Mouse (Mus musculus) kidney, postnatal 10 days (tissue): ENCODE measurements around the gene Lsm5.

Experiments
- DNase-seq: peaks from one replicate; pipeline ENCODE4 v3.0.0; 2021; ENCODE audit warnings: mixed read lengths

Lsm5 gene

DNA sequence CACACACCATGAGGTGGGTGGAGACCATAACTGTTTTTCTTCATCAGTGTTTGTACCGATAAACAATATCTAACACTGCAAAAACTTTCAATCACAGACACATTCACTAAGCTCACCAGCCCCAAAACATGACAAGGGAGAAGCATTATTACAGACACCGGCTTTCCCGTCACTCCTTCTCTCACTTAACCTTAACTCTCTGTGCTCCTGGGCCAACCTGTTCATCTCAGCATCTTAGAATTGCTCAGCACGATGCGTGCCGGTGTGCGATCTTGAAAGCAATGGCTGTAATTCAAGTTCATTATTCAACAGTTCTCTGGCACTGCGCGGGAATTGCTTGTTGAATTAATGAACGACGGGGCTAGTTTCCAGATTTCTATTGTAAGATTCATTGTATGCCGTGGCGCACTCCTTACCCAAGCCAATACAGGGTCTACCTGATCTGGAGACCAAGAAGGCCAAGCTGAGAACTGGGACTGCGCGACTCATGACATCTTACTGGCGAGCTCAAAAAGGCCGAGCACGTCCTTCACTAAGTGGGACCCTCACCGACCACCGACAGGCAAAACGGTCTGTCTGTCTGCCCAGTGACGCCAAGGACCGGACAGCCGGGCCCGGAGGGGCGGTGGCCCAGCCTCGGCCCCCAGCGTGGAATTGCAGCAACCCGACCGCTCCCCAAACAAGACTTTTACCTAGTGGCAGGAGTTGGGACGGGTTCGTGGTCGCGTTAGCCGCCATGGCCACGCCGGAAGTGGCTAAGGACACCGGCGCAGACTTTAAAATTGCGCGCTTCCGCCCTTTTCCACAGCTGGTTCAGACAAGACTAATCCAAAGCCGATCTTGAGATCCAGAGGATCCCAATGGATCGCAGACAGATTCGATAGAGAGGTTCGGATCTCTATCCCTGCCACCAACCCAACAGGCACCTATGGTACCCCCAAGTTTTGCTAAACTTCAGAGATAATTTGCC lies at the start of gene Lsm5:
Gene Lsm5, minus strand, starts transcription at position 780 of the 970 bp plus-strand sequence.
- peak; percentile 89 for DNase-seq

DNA sequence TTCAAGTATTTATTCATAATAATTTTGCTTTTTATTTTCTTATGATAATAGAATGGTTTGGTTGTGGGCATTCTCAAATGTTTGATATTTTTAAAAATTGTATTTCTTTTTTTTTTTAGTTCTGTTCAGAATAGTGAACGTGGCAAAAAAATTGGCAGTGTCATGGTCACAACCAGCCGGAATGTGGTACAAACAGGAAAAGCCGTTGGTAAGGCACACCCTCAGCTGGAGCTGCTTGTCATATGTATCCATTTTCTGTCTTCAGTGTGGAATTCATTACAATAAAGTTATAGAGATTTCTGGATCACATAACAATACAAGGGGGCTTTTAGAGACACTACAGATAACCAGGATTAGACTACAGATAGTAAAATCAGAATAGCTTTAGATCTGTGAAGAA lies 49.2 kb upstream of the Lsm5 start:
- no peak for DNase-seq

DNA sequence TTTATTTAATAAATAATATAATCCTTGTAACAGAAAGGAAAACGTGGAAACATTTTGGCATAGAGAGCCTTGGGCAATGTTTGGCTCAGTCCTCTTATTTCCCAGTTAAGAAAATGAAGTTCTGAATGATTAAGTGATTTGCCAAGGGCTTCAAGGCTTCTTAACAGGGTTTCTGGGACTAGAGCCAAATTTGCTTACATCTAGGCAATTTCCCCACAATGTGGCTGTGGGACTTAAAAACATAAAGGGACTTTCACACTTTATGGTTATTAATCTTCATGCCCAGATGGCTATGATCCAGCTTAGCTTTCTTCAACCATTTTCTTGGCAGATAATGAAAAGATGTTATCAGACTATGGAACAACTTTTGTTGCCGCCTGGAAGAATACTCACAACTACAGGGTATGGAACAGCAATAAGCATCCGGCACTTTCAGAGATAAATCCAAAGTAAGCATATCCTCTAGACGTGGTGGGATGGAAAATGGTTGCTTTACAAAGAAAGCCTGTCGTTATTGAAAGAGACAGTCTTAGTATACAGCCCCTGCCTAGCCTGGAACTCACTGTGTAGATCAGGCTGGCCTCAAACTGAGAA lies 41.5 kb upstream of the Lsm5 start:
- no peak for DNase-seq

DNA sequence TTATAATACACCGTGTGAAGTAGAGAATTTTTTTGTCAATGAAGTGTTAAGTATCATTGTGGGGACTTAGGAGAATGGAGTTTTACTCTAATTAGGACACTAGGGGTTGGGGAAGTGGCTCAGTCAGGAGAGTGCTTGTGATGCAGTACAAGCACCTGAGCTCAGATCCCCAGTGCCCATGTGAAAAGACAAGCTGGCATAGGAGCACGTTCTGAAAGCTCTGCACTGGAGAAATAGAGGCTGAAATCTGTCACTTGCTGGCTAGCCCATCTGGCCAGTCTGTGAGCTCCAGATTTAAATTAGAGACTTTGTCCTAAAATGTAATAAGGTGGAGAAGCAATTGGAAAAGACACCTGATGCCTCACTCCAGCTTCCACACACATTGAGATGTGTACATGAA lies 28.0 kb upstream of the Lsm5 start:
- DNase-seq, result no peak

DNA sequence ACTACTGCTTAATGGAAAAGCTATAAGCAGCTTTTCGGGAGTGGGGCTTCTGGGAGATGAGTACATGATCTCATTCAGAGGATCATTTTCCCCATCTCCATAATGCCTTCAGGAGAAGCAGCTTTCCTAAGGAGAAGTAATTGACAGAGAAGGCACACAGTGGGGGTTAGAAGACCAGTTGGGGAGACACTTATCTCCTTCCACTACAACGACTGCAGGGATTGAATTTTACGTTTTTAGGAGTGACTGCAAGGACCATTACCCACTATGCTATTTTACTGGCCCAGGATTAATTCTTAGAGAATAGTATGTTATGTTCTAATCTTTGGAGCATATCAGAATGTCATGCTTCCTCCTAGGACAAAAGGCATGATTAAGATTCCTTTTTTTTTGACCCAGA lies 16.4 kb upstream of the Lsm5 start:
- no peak for DNase-seq

DNA sequence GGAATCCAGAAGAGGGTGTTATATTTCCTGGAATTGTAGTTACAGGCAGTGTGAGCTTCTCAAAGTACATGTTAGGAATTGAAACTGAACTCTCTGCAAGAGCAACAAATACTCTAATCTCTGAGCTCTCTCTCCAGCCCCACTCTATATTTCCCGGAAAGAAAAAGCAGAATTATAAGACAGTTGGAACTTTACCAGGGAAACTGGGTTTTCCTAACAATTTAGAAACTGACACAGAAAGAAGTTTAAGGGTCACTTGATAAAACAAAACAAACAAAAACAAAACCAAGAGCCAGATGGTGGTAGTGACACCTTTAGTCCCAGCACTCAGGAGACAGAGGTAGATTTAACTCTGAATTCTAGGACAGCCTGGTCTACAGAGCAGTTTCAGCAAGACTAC lies 14.6 kb upstream of the Lsm5 start:
- no peak for DNase-seq

DNA sequence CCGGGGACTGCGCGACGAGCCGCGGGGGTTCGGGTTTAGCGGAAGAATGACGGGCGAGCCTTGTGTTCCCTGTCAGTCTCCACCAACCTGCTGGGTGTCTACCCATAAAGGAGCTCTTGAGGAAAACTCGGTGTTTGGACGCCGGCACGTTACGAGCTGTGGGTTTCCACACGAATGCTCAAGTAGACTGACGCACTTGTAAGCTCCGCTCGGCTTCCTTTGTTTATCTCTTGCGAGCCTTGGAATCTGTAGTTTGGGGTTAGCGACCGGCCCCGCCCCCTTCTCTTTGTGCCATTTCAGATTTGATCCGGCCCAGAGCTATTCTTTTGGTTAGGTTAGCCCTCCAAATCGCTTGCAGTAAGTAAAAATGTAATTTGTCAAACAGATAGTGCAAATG lies 10.8 kb upstream of the Lsm5 start:
- DNase-seq, result peak; percentile 63

DNA sequence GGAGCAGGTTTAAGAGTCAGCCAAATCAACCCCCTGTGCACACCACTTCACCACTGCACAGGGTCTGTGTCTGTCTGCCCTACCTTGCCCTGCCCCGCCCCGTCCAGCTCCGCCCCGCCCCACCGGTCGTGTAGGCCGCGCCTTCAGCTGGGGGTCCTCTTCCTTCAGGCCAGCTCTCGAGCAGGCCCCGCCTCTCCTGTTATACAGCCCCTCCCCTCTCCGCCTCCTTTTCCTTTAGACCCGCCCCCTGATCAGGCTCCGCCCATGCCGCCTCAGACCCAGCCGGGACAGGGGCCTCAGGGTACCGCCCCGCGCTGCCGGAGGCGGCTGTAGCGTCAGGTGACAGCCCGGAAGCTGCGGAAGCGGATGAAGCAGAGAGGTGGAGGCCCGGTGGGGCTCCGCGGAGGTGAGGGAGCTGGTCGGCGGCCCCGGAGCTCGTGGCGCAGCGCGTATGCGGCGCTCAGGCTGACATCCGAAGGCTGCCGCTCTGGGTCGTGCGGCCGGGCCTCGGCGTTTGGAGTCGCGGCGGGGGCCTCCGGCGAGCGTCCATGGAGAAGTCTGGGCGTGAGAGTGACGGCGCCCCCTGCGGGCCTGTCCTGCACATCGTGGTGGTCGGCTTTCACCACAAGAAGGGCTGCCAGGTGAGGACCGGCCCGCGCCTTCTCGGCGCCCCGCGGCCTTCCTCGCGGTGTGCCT lies 10.2 kb upstream of the Lsm5 start, which contains the start of gene Avl9:
Gene Avl9, plus strand, starts transcription at position 326 of the 696 bp plus-strand sequence.
- peak; percentile 99 for DNase-seq

DNA sequence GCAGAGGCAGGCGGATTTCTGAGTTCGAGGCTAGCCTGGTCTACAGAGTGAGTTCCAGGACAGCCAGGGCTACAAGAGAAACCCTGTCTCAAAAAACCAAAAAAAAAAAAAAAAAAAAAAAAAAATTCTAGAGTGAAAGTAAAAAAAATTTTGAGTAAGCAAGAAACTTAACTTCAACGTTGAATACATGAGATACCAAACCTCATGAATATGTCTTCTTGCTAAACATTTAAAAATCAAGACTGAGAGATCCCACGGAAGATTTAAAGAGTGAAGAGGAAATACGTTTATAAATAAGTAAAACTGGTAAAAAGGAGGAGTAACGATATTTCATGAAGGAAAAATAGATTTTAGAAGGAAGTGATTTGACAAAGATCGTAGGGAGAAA lies 9.7 kb upstream of the Lsm5 start:
- DNase-seq, result no peak

DNA sequence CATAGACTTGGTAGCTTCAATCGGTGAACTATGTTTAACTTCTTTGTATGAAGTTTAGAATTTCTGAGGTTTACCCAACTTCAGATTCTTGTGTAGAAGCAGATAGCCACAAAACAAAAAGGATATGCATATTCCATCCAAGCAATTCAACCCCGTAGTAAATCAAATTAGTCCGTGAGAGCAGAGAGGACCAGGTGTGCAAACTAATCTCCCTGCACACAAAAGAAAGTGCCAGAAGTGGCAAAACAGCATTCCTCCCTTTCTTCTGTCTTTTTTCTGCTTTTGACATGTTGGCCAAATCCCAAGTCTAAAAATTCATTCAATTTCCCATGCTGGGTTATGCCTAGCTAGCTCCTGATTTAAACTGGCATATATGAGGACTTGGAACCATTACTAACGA lies 12.1 kb downstream of the Lsm5 start:
- no peak for DNase-seq

DNA sequence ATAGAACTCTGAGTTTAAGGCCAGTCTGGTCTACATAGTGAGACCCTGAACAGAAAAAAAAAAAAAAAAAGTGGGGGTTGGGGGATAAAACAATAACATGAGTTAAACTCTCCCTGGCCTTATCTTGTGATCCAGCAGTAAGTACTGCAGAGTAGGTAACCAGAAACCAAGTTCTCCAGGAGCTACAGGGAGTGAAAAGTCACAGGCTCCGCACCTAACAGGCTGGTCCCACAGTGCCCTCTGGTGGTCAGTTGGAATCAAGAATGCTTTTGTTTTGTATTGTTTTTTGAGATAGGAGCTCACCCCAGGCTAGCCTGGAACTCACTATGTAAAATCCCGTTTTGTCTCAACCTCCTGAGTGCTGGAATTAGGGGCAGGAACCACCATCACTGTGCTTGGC lies 13.3 kb downstream of the Lsm5 start:
- peak; percentile 87 for DNase-seq

DNA sequence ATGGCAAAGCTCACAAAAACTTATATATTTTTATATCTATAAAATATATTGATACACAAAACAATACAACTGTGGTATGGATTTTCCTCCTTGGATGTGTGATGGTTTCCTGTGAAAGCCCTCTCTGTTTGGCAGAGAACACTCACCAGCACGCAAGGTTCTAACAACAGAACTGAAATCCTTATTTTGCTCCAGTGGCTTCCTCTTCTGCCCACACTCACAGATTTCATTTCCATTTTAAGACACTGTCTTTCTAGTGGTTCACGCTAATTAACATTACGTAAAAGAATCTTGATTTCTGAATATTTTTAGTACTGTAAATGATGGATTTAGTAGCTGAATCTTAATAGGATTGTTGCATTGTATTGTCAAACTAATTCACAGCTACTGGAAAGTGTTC lies 16.3 kb downstream of the Lsm5 start:
- DNase-seq, result no peak

DNA sequence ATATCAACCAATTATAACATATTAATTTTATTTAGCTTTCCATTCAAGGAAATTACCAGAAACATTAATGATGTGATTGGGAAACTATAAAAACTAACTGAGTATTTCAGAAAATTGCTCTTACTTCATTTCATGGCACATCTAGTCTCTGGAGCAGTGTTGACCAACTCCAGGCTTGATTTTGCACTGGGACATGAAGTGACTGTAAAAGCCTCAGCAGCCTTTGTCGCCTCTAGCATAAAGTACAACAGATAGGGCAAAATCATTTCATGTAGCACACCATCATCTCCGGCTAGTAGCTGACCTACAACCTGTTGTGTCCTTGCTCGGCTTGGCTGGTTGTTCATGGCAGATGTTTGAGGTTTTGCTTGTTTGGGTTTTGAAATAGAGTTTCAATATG lies 40.1 kb downstream of the Lsm5 start:
- no peak for DNase-seq

DNA sequence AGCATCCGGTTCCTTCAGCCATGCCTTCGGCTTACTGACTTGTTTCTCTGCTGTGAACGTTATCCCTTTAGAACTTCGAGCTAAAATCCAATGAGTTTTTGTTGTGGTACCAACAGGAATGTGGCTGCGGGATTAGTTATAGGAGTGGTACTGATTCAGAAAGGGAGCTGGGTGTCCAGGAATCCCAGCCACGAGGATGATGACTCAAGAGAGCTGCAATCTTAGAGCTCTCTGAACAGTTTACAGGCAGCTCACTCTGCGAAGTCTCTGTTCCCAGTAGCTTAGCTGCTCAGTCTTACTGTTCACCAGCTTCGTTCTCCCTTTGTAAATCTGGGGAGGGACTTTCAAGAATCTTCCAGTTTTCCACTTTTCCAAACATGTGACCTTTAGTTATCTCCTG lies 49.1 kb downstream of the Lsm5 start:
- no peak for DNase-seq

DNA sequence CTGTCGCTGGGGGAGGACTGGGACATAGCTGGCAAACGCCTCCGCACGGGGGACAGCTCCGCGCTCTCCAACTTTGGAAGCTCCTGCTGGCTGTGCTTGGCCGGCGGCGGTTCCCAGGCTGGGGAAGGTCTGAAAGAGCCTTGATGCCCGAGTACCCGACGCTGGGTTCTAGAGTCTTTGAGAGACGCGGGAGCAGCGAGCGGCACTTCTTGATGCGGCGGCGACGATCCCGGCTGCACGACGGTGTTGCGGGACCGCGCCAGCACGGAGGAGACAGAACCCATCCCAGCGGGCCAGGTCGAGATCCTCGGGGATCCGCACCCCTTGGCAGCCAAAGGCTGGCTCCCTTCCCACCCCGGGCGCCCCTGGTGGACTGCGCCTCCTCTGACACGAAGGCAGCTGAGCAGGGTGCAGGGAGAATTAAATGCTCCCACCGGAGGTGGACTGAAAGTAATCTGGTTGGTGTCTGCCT lies 52.4 kb downstream of the Lsm5 start:
- DNase-seq, result peak; percentile 20
